Mouse (Mus musculus) cerebellum, postnatal 36 days (tissue): ENCODE data around the gene Pet100.
A peak's percentile ranks its signal among the peaks of the same experiment; 100 is the strongest.
"Not testable (repeated sequence)": the region's sequence is repeated elsewhere in the genome, so short reads cannot be mapped to it uniquely, and the experiment has no call there.

ENCODE experiments used
- DNase-seq, 2 experiments: peaks; one replicate each; pipeline ENCODE4 v3.0.0; 2021 to 2022; ENCODE audit warnings: mixed read lengths in 2 of 2

Gene Pet100

DNA sequence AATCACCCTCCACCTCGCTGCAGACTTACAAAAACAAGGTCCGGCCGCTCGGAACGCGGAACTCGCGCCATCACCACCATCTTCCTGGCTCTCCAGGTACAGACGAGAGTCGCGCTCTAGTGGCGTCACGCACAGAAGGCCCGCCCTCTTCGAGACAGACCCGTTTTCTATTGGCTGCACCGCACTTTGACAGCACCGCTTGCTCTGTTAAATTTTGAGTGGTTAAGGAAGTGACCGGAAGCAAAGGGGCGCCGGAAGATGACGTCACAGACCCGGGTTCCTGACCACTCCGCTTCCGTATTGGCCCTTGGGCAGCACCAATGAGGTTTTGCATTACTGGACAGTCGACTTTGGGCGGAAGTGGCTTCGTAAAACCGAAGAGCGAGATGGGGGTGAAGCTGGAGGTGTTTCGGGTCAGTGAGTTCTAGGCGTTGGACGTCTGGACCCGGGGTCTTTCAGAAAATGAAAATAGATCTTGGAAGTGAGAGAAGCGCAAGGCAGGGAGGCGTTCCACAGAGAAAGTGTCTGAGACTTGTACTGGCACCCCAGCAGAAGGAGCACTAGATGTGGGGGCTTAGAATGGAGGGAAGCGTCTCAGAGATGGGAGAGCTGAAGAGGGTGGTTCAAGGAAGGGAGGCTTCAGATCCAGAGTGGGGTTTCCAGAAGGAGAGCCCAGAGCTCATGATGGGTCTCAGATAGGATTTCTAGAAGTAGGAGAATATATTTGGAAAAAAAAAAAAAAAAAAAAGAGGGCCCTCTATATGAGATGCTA is at the start of gene Pet100, which contains the start of gene Xab2:
Pet100 (plus strand) TSS at position 350 of the 772 bp plus-strand sequence.
Xab2 (minus strand) TSS at position 118 of the 772 bp plus-strand sequence.
- peak; percentile 99 for DNase-seq

DNA sequence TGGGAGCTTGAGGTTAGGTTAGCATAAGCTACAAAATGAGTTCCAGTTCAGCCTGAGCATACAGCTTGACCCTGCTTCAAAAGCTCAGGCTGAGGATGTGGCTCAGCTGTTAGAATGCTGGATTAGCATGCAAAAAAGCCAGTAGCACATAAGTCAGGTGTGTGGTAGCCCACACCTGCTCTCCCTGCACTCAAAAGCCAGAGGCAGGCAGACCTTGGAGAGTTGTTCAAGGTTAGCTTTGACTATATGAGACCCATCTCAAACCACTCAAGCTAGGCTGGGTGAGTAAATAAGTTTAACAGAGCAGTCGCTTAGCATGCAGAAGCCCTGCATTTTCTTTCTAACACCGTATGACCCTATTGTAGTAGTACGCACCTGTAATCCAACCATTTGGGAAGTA is 46.8 kb upstream of the Pet100 start:
- DNase-seq = no peak

DNA sequence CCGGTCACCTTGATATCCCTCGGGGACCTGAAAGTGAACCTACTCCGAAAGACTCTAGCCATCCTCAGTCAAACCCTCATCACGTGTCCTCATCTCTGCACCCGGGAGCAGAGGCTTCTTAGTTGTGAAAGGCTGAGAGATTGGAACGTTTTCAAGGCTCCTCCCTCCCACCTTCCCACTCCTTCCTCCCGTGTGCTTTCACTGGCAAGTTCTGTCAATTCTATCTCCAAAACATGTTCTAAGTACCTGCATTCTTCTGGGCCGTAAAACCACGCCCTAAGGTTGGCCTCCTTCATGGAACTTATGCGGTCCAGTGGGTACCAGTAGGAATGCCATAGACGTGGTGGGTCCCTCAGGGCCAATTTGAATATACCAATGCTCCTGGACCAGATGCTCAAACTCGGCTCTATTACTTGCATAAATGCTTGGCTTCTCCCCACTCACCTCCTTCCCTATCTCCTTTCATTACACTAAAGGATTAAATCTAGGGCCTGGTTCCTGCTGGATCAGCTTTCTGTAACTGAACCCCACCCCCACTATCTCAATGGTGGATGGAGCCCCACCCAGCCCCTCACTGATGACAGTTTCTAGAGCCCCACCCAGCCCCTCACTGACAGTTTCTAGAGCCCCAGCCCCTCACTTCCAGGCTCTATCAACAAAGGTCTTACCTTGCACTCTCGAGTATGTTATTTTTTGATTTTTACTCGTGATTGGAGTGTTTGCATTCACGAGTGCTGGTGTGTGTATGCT is 45.0 kb upstream of the Pet100 start:
- DNase-seq = no peak

DNA sequence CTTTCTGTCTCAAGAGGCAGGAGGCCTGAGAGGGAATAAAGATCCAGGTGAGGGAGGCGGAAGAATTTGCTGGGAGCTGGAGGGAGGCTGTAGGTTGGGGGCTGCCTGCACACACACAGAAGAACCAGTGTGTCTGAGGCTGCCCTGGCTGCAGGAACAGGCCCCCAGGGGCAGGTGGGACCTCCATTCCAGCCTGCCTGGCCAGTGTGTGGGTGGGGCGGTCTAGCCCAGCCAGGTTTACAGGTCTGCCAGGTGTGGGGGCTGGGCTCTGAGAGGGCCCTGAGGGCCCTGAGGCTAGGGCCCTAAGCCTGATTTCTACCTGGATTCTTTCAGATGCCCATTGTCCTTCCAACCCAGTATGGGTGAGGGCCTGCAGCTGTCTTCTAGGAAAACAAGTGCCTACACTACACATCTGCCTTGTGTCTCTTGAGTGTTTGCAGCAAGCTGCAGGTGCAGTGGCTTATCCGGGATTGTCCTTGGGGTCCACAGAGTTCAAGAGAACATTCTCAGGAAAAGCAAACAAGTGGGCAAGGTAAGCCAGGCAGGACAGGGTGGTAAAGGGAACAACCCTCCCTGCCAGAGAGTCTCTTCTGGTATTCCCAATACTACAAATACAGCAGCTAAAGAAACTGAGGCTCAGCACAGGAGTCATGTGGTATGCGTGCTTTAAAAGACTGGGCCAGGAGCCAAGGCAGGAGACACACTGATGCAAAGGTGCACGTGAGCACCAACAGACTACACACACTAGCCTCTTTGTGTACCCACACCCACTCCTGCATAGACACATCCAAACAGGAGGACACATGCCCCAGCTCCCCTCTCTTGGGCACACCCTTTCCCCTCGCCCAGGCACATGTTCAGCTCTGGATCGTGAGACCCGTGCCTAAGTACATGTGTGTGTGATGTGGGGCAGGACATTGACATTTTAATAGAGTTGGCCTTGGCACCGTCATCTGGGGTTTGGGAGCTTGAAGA is 41.7 kb upstream of the Pet100 start:
- DNase-seq = no peak

DNA sequence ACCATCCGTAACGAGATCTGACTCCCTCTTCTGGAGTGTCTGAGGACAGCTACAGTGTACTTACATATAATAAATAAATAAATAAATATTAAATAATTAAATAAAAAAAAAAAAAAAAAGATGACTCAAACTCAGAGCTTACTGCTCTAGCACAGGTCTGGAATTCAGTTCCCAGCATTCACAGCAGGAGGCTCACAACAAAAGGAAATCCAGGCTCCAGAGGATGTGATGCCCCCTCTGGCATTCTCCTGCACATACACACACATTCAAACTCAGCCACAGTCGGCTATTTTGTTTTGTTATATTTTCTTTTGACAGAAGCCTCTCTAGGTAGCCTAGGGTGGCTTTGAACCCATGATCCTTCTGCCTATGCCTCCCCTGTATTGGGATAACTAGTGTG is 39.4 kb upstream of the Pet100 start:
- DNase-seq = not testable (repeated sequence)

DNA sequence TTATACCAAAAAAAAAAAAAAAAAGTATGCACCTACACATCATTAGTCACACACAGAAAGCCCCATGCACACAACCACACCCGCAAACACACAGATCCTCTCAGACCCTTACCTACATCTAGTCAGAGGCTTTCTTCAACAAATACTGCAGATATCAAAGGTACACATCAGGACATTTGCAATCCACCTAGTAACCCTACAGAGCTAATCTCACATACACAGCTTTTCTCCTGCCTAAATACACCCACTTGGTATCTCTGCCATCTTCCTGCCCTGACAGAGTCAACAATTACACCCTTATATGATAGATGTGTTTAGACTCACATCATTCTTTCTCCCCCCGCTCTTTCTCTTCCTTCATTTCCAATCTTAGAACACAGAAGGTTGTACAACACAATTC is 34.9 kb upstream of the Pet100 start:
- no peak for DNase-seq

DNA sequence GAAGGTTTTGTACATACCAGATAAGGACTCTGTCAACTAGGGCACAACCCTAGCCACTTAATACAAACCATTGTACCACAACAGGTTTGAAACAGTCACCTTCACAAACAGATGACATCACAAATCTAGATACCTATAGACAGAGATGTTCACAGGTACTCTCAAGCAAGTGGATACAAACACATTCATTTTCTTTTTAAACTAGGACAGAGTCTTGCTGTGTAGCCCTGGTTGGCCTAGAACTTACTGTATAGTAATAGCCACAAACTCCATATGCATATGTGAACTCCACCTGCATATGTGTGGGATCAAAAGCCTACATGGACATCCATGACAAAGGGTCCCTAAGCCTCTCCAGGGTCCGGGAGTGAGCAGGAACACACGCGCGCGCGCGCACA is 34.4 kb upstream of the Pet100 start, which contains the start of gene Camsap3:
Camsap3 (plus strand) TSS at position 301 of the 398 bp plus-strand sequence.
- no peak for DNase-seq

DNA sequence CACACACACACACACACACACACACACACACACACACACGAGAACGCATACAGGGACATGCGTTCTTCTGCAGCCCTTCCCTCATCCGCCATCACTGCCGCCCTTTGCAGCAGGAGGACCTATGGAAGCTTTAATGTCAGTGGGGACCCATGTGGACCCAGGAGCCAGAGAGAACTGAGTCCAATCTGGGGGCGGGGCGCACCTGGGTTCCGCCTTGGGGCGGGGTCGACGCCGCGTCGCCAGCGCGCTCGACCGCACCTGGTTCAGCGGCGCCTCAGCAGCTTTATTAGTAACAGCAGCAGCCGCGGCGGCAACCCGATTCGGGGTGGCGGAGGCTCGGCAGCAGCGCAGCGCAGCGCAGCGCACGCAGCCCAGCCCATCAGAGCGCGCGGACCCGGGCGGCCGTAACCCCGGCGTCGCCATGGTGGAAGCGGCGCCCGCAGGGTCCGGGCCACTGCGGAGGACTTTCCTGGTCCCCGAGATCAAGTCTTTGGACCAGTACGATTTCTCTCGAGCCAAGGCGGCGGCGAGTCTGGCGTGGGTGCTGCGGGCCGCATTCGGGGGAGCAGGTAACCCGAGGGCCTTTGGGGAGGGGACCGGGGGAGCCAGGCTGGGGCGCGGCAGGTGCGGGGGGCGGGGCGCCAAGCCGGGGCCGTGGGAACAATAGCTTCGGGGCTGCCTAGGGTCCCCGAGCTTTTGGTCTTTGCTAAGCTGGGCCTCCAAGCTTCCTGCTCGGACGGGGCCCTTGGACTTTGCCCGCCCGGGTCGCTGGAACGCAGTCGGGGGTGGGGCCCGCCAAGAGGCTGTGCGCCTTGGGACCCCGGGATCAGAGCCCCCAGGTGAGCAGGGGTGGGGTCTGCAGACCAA is 33.7 kb upstream of the Pet100 start:
- peak; percentile 71 to 76 for DNase-seq

DNA sequence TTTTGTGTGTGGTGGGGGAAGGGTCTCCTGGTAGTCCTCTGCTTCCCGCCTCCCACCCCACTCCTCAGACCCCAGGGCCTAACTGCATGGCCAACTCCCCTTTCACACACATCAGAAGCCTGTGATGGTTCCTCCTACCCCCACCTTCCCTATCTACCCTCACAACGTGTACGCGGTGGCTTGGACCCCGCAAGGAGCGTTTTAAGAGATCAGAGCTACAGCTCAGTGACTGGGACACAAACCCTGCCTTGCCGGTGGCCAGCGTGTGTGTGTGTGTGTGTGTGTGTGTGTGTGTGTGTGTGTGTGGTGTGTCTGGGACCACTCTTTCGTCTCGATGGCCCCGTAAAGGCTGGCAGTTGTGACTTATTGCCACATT is 33.1 kb upstream of the Pet100 start:
- DNase-seq = peak in 1 of 2 experiments; percentile 34

DNA sequence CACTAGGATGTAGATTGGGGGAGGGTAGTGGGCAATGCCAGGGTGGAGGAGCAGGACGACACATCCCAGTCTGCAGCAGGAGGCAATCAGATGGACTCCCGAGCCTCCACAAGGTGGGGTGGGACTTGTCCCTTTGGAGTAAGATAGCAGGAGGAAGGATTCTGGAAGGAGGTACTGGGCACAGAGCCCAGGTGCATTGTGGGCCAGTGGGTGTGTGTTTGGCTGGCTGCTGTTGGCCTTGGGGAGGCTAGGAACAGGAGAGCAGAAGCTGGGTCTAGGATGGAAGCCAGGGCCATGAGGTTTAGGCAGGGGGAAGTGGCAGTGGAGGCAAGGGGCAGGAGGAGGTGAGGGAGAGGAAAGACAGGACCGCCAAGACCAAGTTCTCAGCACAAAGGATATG is 27.9 kb upstream of the Pet100 start:
- DNase-seq = peak; percentile 35 to 43

DNA sequence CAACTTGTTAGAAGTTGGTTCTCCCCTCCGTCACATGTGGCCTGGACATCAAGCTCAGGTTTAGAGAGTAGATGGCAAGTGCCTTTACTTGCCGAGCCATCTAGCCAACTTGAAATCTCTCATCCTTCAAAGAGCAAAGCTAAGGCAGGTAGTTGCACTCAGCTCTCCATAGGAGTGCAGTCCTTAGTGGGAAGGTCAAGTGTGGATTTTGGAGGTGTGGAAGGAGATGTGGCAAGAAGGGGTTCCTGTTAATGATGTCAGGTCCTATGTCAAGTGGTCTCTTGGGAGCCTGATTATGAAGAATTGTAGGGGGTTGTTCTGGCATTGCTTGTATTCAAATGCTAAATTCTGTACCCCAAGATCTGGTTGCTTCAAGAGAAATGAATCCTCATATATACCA is 26.9 kb upstream of the Pet100 start:
- DNase-seq = no peak

DNA sequence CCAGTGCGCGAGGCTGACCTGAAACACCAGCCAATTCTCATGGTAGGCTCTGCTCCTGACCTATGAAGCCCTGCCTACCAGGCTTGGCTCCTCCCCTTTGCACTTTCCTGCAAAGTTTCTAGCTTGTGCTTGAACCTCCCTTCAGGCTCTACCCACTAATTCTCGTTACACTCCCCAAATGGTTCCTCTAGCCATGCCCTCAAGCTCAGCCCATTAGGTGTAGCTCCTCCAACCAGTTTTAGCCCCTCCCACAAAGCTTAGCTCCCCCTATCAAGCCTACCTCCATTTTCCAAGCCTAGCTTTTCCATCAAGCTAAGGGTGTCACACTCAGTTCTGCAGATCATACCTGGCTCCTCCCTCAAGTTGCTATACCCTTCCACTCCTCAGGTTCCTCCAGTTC is 23.3 kb upstream of the Pet100 start:
- no peak for DNase-seq

DNA sequence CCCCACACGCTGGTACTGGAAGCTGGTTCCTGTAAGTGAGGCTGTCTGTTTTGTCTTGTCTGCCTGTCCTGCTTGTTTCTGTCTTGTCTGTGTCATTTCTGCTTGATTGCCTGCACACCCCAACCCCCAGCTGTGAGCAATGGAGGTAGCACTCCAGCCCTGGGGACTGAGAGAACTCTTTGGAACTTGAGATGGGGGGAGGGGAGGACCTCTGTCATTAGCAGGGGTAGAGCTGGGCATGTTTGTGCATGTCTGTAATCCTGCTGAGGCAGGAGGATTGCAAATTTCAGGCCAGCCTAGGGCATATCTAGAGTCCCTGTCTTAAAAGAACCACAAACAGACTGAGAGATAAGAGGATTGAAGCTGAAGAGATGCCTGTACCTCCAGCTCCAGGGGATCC is 22.1 kb upstream of the Pet100 start:
- DNase-seq = no peak

DNA sequence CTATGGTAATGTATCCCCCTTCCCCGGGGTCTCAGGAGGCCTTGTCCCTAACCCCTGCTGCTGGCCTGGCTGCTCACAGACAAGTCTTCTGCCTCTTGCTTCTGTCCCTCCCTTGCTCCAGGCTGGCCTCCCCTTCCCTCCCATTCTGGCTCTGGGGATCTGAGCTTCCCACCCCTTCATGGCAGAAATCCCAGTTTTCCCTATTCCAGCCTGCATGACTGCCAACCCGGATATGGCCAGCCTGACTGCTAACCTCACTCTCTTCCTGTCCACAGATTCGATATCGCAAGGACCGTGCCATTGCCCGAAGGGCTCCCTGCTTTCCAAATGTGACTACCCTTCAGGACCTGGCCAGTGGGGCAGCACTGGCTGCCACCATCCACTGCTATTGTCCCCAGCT is 20.9 kb upstream of the Pet100 start:
- no peak for DNase-seq

DNA sequence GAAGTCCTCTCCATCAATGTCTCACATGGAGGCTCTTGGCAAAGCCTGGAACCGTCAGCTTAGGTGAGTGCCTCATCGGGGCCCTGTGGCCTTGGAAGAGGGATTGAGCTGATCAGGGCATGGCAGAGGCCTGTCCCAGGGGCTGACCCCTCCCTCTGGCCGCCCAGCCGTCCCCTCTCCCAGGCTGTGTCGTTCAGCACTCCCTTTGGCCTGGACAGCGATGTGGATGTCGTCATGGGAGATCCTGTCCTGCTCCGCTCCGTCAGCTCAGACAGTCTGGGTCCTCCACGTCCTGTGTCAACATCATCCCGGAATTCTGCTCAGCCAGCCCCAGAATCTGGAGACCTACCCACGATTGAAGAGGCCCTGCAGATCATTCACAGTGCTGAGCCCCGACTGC is 17.9 kb upstream of the Pet100 start:
- no peak for DNase-seq

DNA sequence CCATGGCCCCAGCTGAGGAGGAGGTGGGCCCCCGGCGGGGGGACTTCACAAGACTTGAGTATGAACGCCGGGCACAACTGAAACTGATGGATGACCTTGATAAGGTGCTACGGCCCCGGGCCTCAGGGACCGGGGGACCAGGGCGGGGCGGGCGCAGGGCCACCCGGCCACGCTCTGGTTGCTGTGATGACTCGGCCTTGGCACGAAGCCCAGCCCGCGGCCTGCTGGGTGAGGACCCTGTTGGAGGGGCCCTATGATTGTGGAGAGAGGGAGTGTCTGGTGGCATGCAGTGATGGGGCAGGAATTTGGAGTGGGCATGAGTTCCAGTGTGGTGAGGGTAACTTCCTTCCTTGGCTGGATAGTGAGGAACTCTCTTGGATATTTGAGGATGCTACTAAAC is 14.8 kb upstream of the Pet100 start:
- no peak for DNase-seq

DNA sequence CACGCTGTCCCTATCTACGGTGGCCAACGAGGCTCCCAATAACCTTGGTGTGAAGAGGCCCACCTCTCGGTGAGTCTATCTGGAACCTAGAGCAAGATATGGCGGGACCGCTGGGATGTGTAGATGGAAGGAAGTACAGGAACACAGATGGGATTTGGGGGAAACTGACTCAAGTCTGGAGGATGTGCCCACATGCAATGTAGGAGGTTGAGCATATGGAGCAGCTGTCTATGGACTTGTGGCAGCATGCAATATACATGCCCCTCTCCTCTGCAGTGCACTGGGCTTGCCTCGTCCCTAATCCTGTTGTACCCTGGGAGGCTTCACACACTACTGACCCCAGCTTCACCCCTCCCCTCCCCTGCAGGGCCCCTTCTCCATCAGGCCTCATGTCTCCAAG is 13.5 kb upstream of the Pet100 start:
- no peak for DNase-seq

DNA sequence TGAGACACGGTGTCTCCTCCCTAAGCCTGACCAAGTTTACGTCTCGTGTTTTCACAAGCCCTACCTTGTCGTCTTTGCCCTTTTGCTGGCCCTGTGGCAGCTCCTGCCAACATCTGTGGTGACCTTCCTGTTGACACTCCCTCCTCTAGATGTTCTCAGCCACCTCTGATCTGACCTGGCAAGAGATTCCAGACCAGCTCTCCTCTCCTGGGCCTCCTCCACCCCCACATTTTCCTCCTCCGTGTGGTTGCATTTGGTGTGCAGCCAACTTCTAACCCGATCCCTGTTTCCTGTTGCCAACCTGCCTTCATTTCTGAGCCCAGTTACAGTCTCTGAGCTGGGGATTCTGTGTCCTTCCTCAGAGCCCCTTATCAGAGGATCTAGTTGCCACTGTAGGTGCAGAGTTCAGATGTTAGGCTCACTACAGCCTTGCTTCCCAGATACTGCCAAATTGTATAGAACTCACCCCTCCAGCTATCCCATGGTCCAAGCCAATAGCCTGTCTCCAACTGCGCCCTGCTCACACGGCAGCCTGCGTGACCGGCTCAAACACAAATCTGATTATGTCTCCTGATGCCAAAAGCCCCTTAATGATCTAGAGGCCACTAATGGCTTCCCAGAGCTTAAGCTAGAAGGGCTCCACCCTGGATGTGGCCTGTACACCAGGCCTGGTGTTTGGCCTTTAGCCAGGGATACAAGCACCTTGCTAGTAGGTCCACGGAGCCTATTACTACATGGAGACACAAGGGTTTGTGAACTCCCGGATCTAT is 12.1 kb upstream of the Pet100 start:
- DNase-seq = no peak

DNA sequence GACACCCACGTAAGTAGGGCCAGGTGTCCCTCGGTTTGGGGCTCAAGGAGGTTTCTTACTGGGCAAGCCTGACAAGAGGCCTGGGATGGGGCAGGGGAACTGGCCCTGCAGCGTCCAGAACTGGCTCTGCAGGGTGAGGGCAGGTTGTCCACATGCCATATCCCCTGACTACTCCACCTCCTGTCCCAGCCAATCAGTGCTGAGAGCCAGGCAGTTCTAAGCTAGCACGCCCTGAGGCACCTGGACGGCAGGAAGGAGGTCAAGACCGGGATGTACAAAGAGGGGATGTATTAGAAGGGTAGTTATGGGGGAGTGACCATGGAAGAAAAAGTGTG is 11.6 kb upstream of the Pet100 start:
- no peak for DNase-seq

DNA sequence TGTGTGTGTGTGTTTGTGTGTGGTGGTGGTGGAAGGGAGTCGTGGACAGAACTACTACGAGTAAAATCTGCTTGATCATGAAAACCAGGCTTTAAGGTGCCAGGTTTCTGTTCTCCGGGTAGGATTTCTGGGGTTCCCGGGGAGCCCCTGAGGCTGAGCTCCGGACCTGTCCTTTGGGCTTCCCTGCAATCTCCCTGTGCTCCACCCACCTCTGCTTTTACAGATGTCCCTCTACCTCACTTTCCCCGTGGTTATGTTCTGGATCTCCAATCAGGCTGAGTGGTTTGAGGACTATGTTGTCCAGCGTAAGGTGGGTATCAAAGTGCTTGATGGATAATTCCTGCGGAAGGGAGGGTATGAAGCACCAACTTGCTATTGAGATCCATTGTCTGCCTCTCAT is 771 bp downstream of the Pet100 start:
- no peak for DNase-seq

DNA sequence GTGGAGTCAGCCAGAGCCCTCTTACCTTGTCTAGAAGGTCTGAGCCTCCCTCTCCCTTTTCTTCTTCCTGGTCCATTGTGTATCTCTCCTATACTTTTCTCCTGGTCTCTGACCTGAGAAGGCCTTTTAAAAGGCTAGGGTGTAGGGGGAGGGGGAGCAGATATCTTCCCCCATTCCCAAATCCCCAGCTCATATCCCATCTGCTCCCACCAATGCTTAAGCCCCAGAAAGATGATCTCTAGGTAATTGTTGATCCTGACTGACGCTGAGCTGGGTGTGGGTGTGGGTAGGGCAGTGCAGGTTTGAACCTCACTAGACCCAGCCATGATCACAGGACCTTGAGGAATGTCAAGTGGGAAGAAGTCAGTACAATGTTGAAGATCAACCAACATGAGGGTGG is 4.1 kb downstream of the Pet100 start, which contains the start of gene Pcp2:
Pcp2 (minus strand) TSS at position 101 of the 400 bp plus-strand sequence.
- DNase-seq = no peak
